Mouse (Mus musculus): Measurements from ENCODE around the gene Ch25h. TPM values are rescaled to one million over a fixed set of nuclear protein-coding genes. Genes with fewer than 3 reads are reported as not detected.

Gene Ch25h
- 15.6 and 25.1 TPM in 2 replicates for polyA plus RNA-seq (2012; rRNA removed; ENCODE audit: low replicate concordance)

GRCm38 (mm10) chr19:34474991-34475971 lies at the start of gene Ch25h:
Gene Ch25h, minus strand, starts transcription at chr19:34475164.

Other genes with a start within 250 kb of the Ch25h start
- 331 and 593 TPM in 2 replicates for gene Acta2, start 219.6 kb downstream of the Ch25h start, polyA plus RNA-seq (2012; rRNA removed; ENCODE audit: low replicate concordance)
- 1.9 and 6.3 TPM in 2 replicates for gene Fas, start 184.5 kb downstream of the Ch25h start, polyA plus RNA-seq (2012; rRNA removed; ENCODE audit: low replicate concordance)
- 26.5 and 63.6 TPM in 2 replicates for gene Lipa, start 52.3 kb upstream of the Ch25h start, polyA plus RNA-seq (2012; rRNA removed; ENCODE audit: low replicate concordance)
- gene Ifit2, start 75.5 kb upstream of the Ch25h start, polyA plus RNA-seq (2012; rRNA removed; ENCODE audit: low replicate concordance): 1.2 and 3.1 TPM in 2 replicates
- 2.8 and 8.4 TPM in 2 replicates for gene Ifit3, start 108.4 kb upstream of the Ch25h start, polyA plus RNA-seq (2012; rRNA removed; ENCODE audit: low replicate concordance)
- 1.0 and 1.9 TPM in 2 replicates for gene Ifit1bl1, start 126.8 kb upstream of the Ch25h start, polyA plus RNA-seq (2012; rRNA removed; ENCODE audit: low replicate concordance)
- gene Ifit3b, start 132.8 kb upstream of the Ch25h start, polyA plus RNA-seq (2012; rRNA removed; ENCODE audit: low replicate concordance): 0.72 and 3.8 TPM in 2 replicates
- 0.14 TPM in 1 of 2 replicates, not detected in the other for gene Ifit1bl2, start 165.6 kb upstream of the Ch25h start, polyA plus RNA-seq (2012; rRNA removed; ENCODE audit: low replicate concordance)
- 2.7 and 9.0 TPM in 2 replicates for gene Ifit1, start 165.7 kb upstream of the Ch25h start, polyA plus RNA-seq (2012; rRNA removed; ENCODE audit: low replicate concordance)